Mouse (Mus musculus): ENCODE results near the gene Tmem101. TPM values are rescaled to one million over a fixed set of nuclear protein-coding genes. Genes with fewer than 3 reads are reported as not detected.

Gene Tmem101
- polyA plus RNA-seq, 2 experiments, result 29.7 to 37.1 TPM

GRCm38 (mm10) chr11:102147213-102147989 is 8.8 kb downstream of the Tmem101 start:
- DNase-seq (ENCODE audit: low spot score) (no peak), ATAC-seq (ENCODE audit: low FRiP score, low read depth) (no peak)
- H3K4me3 ChIP-seq (replicated peaks; ENCODE audit: low read length), result peak overlapping the region; percentile 11; the same call in 1 of the 2 replicates
- no peak overlapping the region for H3K27ac ChIP-seq (replicated peaks; ENCODE audit: low read depth, low read length)
- H3K27me3 ChIP-seq (ENCODE audit: control insufficient read depth, insufficient read depth, low read length), result peaks cover 58% of the 10 kb centered on the region
- WGBS, result 10% methylated on average over 34 of the region's 34 CpGs
- TF ChIP-seq POLR2A (IDR thresholded peaks at IDR 0.05; ENCODE audit: borderline replicate concordance, extremely low read depth, insufficient read depth, insufficient read length), result no peak
- H3K4me1 ChIP-seq (ENCODE audit: control insufficient read depth, insufficient read depth, low read length), result peaks cover 12% of the 10 kb centered on the region
- H3K36me3 ChIP-seq (ENCODE audit: control insufficient read depth, insufficient read depth, low read length), result peaks cover 3% of the 10 kb centered on the region; the same call in 1 of the 2 replicates
- H3K9me3 ChIP-seq (ENCODE audit: control insufficient read depth, low read length), result no peaks in the 10 kb centered on the region
- peak overlapping the region; percentile 19; the same call in 1 of the 2 replicates for H3K4me2 ChIP-seq (replicated peaks; ENCODE audit: low read depth, low read length, severe bottlenecking)
- no peak overlapping the region for H3K9ac ChIP-seq (ENCODE audit: low read depth, low read length, severe bottlenecking)

- WGBS, result 10% methylated on average over 17 of the region's 17 CpGs
- ATAC-seq (ENCODE audit: low FRiP score, low read depth), result no peak
- Histone ChIP-seq H3K4me2 (replicated peaks; ENCODE audit: low read depth, low read length, severe bottlenecking) (no peak overlapping the region), H3K4me1 (ENCODE audit: control insufficient read depth, insufficient read depth, low read length) (peaks cover 12% of the 10 kb centered on the region), H3K36me3 (ENCODE audit: control insufficient read depth, insufficient read depth, low read length) (no peaks in the 10 kb centered on the region), H3K27me3 (ENCODE audit: control insufficient read depth, insufficient read depth, low read length) (peaks cover 58% of the 10 kb centered on the region), H3K9ac (ENCODE audit: low read depth, low read length, severe bottlenecking) (no peak overlapping the region), H3K4me3 (replicated peaks; ENCODE audit: low read length) (no peak overlapping the region), H3K9me3 (ENCODE audit: control insufficient read depth, low read length) (no peaks in the 10 kb centered on the region), H3K27ac (replicated peaks; ENCODE audit: low read depth, low read length) (no peak overlapping the region)
- no peak for TF ChIP-seq POLR2A (IDR thresholded peaks at IDR 0.05; ENCODE audit: borderline replicate concordance, extremely low read depth, insufficient read depth, insufficient read length)
- no peak for DNase-seq (ENCODE audit: low spot score)
Measured at GRCm38 (mm10) chr11:102146531-102146930, 9.7 kb downstream of the Tmem101 start.

GRCm38 (mm10) chr11:102146005-102146404 is 10.2 kb downstream of the Tmem101 start:
- H3K9ac ChIP-seq (ENCODE audit: low read depth, low read length, severe bottlenecking), result no peak overlapping the region
- 3% methylated on average over 16 of the region's 16 CpGs for WGBS
- no peak for TF ChIP-seq POLR2A (IDR thresholded peaks at IDR 0.05; ENCODE audit: borderline replicate concordance, extremely low read depth, insufficient read depth, insufficient read length)
- DNase-seq (ENCODE audit: low spot score) (no peak), ATAC-seq (ENCODE audit: low FRiP score, low read depth) (no peak)
- H3K4me1 ChIP-seq (ENCODE audit: control insufficient read depth, insufficient read depth, low read length), result peaks cover 12% of the 10 kb centered on the region
- peaks cover 58% of the 10 kb centered on the region for H3K27me3 ChIP-seq (ENCODE audit: control insufficient read depth, insufficient read depth, low read length)
- peak overlapping the region; percentile 31 for H3K4me3 ChIP-seq (replicated peaks; ENCODE audit: low read length)
- H3K27ac ChIP-seq (replicated peaks; ENCODE audit: low read depth, low read length), result no peak overlapping the region
- H3K4me2 ChIP-seq (replicated peaks; ENCODE audit: low read depth, low read length, severe bottlenecking), result peak overlapping the region; percentile 48; the same call in 1 of the 2 replicates
- no peaks in the 10 kb centered on the region for H3K36me3 ChIP-seq (ENCODE audit: control insufficient read depth, insufficient read depth, low read length)
- no peaks in the 10 kb centered on the region for H3K9me3 ChIP-seq (ENCODE audit: control insufficient read depth, low read length)

GRCm38 (mm10) chr11:102145471-102146001 is 10.7 kb downstream of the Tmem101 start, which contains the start of gene Nags:
Gene Nags, plus strand, starts transcription at chr11:102145513.
- Histone ChIP-seq H3K4me1 (ENCODE audit: control insufficient read depth, insufficient read depth, low read length) (peaks cover 12% of the 10 kb centered on the region), H3K27me3 (ENCODE audit: control insufficient read depth, insufficient read depth, low read length) (peaks cover 58% of the 10 kb centered on the region), H3K9me3 (ENCODE audit: control insufficient read depth, low read length) (no peaks in the 10 kb centered on the region), H3K9ac (ENCODE audit: low read depth, low read length, severe bottlenecking) (peak within 1 kb of the TSS; percentile 44; the same call in 1 of the 2 replicates), H3K4me2 (replicated peaks; ENCODE audit: low read depth, low read length, severe bottlenecking) (peak within 1 kb of the TSS; percentile 48), H3K36me3 (ENCODE audit: control insufficient read depth, insufficient read depth, low read length) (no peaks in the 10 kb centered on the region), H3K27ac (replicated peaks; ENCODE audit: low read depth, low read length) (no peak within 1 kb of the TSS), H3K4me3 (replicated peaks; ENCODE audit: low read length) (peak within 1 kb of the TSS; percentile 31)
- under 1% methylated on average over 45 of the region's 50 CpGs for WGBS
- ATAC-seq (ENCODE audit: low FRiP score, low read depth) (0 out of 2 replicates have a peak, but pooled peaks have one; percentile 17), DNase-seq (ENCODE audit: low spot score) (no peak)
- TF ChIP-seq POLR2A (IDR thresholded peaks at IDR 0.05; ENCODE audit: borderline replicate concordance, extremely low read depth, insufficient read depth, insufficient read length), result no peak

- H3K27me3 ChIP-seq (ENCODE audit: control insufficient read depth, insufficient read depth, low read length), result peaks cover 58% of the 10 kb centered on the region
- no peak for ATAC-seq (ENCODE audit: low FRiP score, low read depth)
- peak overlapping the region; percentile 44; the same call in 1 of the 2 replicates for H3K9ac ChIP-seq (ENCODE audit: low read depth, low read length, severe bottlenecking)
Measured at GRCm38 (mm10) chr11:102144957-102145470, 11.2 kb downstream of the Tmem101 start.

More at GRCm38 (mm10) chr11:102144957-102145470, 11.2 kb downstream of the Tmem101 start:
- Histone ChIP-seq H3K36me3 (ENCODE audit: control insufficient read depth, insufficient read depth, low read length) (no peaks in the 10 kb centered on the region), H3K9me3 (ENCODE audit: control insufficient read depth, low read length) (no peaks in the 10 kb centered on the region), H3K4me1 (ENCODE audit: control insufficient read depth, insufficient read depth, low read length) (peaks cover 12% of the 10 kb centered on the region), H3K4me2 (replicated peaks; ENCODE audit: low read depth, low read length, severe bottlenecking) (peak overlapping the region; percentile 48), H3K27ac (replicated peaks; ENCODE audit: low read depth, low read length) (no peak overlapping the region), H3K4me3 (replicated peaks; ENCODE audit: low read length) (peak overlapping the region; percentile 31)
- TF ChIP-seq POLR2A (IDR thresholded peaks at IDR 0.05; ENCODE audit: borderline replicate concordance, extremely low read depth, insufficient read depth, insufficient read length), result no peak
- no peak for DNase-seq (ENCODE audit: low spot score)
- 20% methylated on average over 13 of the region's 13 CpGs for WGBS
